Mouse (Mus musculus): ENCODE data around the gene Ahcy. TPM values are rescaled to one million over a fixed set of nuclear protein-coding genes. Genes with fewer than 3 reads are reported as not detected.
A peak's percentile ranks its signal among the peaks of the same experiment; 100 is the strongest.
"Not testable (repeated sequence)": the region's sequence is repeated elsewhere in the genome, so short reads cannot be mapped to it uniquely, and the experiment has no call there.

Ahcy gene
- total RNA-seq, 2 experiments from 2014 or later: 12.3 to 13.2 TPM

GRCm38 (mm10) chr2:155079500-155080178 is 5.3 kb upstream of the Ahcy start:
- intact Hi-C loops (cut with DNase I): loop anchor here (5.0 to 10.0 kb wide), 3 partner anchors 88 to 305 kb away; partner anchors contain the start of gene Trp53inp2
- no peak for DNase-seq

GRCm38 (mm10) chr2:155075649-155076048 is 1.4 kb upstream of the Ahcy start:
- intact Hi-C loops (cut with DNase I): no loop called here

GRCm38 (mm10) chr2:155074766-155075330 is 551 bp upstream of the Ahcy start:
- DNase-seq: peak in 1 of 2 experiments; percentile 13
- intact Hi-C loops (cut with DNase I): no loop called here

More at GRCm38 (mm10) chr2:155075649-155076048, 1.4 kb upstream of the Ahcy start:
- no peak for DNase-seq

- no peak for DNase-seq
- intact Hi-C loops (cut with DNase I): loop anchor here (1.0 kb wide), 1 partner anchor 22 kb away; no protein-coding TSS in a partner anchor
These were observed 950 bp downstream of the Ahcy start for GRCm38 (mm10) chr2:155073347-155073746.

GRCm38 (mm10) chr2:155072353-155073145 is 1.7 kb downstream of the Ahcy start:
- no peak for DNase-seq
- intact Hi-C loops (cut with DNase I): loop anchor here (1.0 kb wide), 1 partner anchor 21 kb away; no protein-coding TSS in a partner anchor

DNA sequence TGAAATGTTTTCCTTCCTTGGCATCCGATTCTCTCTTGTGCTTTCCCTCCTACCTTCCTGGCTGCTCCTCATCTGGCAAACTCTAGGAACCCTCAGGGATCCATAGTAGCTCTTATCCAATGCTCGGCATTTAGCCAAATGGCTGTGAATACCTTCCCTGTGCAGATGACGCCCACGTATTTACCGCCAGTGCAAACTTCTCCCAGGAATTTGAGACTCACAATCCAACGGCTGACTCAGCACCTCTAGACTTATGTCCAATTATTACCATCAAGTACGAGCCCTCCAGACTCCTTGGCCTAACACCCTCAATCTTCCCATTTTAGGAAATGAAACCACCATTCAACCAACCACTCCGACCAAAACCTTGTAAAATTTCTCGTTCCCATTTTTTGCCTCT is 3.3 kb downstream of the Ahcy start:
- DNase-seq: no peak
- intact Hi-C loops (cut with DNase I): no loop called here

DNA sequence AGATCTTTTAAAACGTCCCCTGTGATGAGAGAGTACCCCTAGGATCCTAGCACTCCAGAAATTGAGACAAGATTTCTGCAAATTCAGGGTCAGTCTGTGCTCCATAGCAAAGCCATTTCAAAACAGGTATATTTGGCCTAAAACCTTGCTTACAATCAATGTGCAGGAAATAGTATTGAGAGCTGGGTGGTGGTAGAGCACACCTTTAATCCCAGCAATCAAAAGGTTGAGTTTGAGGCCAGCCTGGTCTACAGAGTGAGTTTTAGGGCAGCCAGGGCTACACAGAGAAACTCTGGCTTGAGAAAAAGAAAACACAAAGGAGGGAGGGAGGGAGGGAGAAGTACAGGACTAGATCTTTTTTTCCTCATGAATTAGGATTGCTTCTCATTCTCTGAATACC is 16.9 kb downstream of the Ahcy start:
- intact Hi-C loops (cut with DNase I): no loop called here
- DNase-seq: no peak

GRCm38 (mm10) chr2:155056076-155056578 is 18.2 kb downstream of the Ahcy start:
- intact Hi-C loops (cut with DNase I): no loop called here

DNA sequence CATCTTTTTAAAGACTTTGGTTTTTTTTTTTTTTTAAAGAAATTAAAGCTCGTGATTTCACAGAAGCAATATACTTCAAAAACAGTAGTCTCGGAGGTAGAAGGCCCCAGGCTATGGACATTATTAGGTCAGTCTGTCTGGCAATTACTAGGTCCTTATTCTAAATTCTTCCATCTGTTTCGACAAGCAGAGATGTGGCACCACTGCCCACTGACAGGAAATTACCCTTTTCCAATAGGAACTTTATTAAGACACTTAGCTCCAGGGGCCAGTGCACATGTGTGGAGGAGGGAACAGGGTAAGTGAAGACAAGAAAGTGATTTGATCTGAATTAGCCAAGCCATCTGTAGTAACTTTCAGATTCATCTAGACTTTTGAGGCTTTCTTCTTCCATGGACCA is 19.6 kb downstream of the Ahcy start:
- intact Hi-C loops (cut with DNase I): no loop called here

More at GRCm38 (mm10) chr2:155056076-155056578, 18.2 kb downstream of the Ahcy start:
- no peak for DNase-seq

GRCm38 (mm10) chr2:155053512-155053911 is 20.8 kb downstream of the Ahcy start:
- intact Hi-C loops (cut with DNase I); DNase-seq: not testable (repeated sequence)

More for the DNA sequence above, 19.6 kb downstream of the Ahcy start:
- no peak for DNase-seq

- no peak for DNase-seq
- intact Hi-C loops (cut with DNase I): no loop called here
These were observed 21.6 kb downstream of the Ahcy start for GRCm38 (mm10) chr2:155052681-155053080.

GRCm38 (mm10) chr2:155051622-155052351 is 22.5 kb downstream of the Ahcy start:
- no peak for DNase-seq
- intact Hi-C loops (cut with DNase I): loop anchor here (1.0 kb wide), 1 partner anchor 22 kb away; no protein-coding TSS in a partner anchor

GRCm38 (mm10) chr2:155050504-155051236 is 23.6 kb downstream of the Ahcy start:
- DNase-seq: peak; percentile 95 to 96
- intact Hi-C loops (cut with DNase I): loop anchor here (1.0 kb wide), 1 partner anchor 23 kb away; no protein-coding TSS in a partner anchor

GRCm38 (mm10) chr2:155050108-155050503 is 24.2 kb downstream of the Ahcy start:
- intact Hi-C loops (cut with DNase I): no loop called here
- peak; percentile 35 to 38 for DNase-seq

- no peak for DNase-seq
- intact Hi-C loops (cut with DNase I): no loop called here
These were observed 26.7 kb downstream of the Ahcy start for GRCm38 (mm10) chr2:155047452-155048178.

DNA sequence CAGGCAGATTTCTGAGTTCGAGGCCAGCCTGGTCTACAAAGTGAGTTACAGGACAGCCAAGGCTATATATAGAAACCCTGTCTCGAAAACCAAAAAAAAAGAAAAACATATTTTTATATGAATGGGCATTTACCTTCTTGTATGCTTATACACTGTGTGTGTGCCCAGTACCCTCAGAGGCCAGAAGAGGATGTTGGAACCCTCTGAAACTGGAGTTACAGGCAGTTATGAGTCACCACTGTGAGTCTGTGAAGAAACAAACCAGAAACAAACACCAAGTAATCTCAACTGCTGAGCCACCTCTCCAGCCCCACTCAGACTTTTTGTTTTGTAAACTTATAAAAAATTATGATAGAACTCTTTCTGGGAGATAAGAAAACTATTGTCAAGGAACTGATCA is 27.5 kb downstream of the Ahcy start:
- no peak for DNase-seq
- intact Hi-C loops (cut with DNase I): no loop called here

- intact Hi-C loops (cut with DNase I): no loop called here
- DNase-seq: no peak
These were observed 29.2 kb downstream of the Ahcy start for GRCm38 (mm10) chr2:155045075-155045474.

DNA sequence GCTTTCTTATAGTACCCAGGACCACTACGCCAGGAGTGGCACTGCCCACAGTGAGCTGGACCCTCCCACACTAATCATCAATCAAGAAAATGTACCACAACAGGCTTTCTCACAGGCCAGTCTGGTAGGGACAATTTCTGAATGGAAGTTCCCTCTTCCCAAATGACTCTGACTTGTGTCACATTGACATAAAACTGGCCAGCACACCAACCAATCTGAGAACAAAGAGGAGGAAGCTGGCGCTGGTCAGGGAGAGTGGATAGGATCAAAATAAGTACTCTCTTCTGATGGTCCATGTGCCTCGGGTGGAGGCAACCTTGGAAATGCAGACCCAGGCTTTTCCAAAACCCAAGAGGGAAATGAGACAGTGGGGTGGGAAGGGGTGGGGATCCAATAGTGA is 29.8 kb downstream of the Ahcy start:
- intact Hi-C loops (cut with DNase I): no loop called here
- peak; percentile 10 to 24 for DNase-seq

GRCm38 (mm10) chr2:155039956-155040355 is 34.3 kb downstream of the Ahcy start:
- intact Hi-C loops (cut with DNase I): no loop called here
- no peak for DNase-seq
